Mouse (Mus musculus): ENCODE measurements around the gene Rpl23.
A peak's percentile ranks its signal among the peaks of the same experiment; 100 is the strongest.
"Not testable (repeated sequence)": the region's sequence is repeated elsewhere in the genome, so short reads cannot be mapped to it uniquely, and the experiment has no call there.

The Rpl23 gene

DNA sequence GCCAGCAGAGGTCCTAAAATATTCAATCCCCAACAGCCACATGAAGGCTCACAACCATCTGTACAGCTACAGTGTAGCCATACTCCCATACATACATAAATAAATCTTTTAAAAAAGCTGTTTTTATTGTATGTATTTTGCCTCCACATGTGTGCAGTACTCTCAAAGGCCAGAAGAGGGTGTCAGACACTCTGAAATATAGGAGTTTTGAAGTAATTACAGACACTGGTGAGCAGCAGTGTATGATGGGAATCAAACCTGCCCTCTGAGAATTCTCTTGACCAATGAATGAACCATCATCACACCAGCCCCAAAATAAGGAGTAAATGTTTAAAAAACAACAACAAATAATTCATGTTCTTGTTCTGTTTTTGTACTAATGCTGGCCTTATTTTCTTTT, 20.6 kb downstream of the Rpl23 start:
- no peak for DNase-seq

- no peak for DNase-seq
Measured at GRCm38 (mm10) chr11:97758942-97759341, 23.3 kb downstream of the Rpl23 start.

GRCm38 (mm10) chr11:97758125-97758524, 24.1 kb downstream of the Rpl23 start:
- no peak for DNase-seq

- DNase-seq = no peak
Measured at GRCm38 (mm10) chr11:97753277-97753676, 29.0 kb downstream of the Rpl23 start.

DNA sequence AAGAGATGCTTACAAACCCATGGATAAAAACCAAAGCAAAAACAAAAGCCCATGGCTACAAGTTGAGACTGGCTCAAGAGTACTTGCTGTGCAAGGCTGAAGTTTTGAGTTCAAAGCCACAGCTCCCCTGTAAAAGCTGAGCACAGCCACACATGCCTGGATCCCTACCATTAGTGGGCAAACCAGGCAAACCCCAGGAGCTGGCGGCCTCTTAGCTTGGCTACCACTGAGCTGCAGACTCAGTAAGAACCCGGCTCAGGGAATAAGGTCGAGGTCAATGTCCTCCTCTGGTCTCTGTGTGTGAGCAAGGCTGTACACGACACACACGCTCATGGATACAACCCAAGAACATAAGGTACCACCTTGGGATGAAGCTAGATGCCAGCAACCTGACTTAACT, 33.7 kb downstream of the Rpl23 start:
- DNase-seq = no peak

GRCm38 (mm10) chr11:97747773-97748172, 34.5 kb downstream of the Rpl23 start:
- DNase-seq = peak; percentile 46 to 57

DNA sequence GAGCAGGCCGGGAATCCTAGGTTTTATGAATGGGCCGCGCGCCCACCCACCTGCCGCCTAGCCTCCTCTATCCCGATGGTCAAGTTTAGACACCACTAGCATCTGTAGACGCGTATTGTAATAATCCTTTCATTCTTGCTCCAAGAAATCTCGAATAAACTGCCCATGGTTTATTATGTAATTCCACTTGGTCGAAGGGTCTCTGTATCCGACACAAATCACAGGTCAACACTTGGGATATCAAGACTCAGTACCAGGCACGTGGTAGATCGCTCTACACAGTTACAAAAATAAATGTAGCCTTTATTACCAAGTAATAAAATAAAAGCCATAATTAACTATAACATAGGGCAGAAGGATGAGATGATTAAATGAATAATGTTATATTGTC, 36.9 kb downstream of the Rpl23 start:
- DNase-seq = no peak

GRCm38 (mm10) chr11:97744718-97745330, 37.4 kb downstream of the Rpl23 start:
- DNase-seq = peak; percentile 99 to 100

DNA sequence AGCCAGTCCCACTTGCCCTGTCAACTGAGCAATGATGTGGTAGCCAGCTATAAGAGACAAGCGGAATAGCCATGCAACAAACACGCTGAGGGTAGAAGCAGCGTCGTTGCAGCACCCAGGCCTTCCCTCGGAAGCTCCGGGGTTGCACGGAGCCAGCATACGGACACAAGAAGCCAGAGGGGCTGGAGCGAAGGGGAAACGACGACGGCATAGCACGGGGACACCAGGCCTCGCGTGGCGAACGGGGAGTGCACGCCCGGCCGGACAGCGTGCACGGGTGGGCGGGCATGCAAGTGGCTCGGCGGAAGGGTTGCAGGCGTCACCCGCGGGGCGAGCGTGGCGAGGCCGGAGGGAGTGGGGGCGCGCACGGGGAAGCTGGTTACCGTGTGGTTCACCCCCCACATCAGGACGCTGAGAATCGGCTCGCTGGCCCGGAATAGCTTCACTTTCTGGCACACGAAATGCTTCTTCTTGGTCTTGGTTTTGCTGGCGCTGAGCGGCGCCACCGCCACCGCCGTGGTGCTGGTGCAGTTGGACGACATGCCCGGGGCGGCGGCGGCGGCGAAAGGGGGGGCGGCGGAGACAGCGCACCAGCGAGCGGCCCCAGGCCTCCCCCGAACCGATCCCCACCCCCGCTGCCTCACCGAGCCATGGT, 38.0 kb downstream of the Rpl23 start, which contains the start of gene Pip4k2b:
TSS of gene Pip4k2b (minus strand) at position 642 of the 655 bp plus-strand sequence.
- peak in 1 of 2 experiments; percentile 63 for DNase-seq

- DNase-seq = no peak
Measured at GRCm38 (mm10) chr11:97743423-97743822, 38.8 kb downstream of the Rpl23 start.

DNA sequence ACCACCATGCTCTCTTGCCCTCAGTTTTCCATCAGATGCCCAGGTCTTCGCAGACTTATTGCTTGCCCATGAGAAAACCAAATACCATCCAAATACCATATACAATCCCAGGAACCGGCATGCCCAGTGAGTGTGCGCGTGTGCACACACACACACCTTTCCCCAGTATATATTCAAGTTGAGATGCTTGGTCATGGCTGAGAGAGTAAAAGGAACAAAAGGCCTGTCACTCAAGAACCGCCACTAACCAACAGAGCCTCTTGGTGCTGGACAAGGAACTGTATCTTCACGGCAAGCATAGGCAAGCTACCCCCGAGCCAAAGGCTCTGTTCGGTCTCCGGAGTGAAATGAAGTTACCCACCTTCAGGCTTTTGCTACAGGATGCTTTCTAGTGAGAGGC, 39.6 kb downstream of the Rpl23 start:
- no peak for DNase-seq

DNA sequence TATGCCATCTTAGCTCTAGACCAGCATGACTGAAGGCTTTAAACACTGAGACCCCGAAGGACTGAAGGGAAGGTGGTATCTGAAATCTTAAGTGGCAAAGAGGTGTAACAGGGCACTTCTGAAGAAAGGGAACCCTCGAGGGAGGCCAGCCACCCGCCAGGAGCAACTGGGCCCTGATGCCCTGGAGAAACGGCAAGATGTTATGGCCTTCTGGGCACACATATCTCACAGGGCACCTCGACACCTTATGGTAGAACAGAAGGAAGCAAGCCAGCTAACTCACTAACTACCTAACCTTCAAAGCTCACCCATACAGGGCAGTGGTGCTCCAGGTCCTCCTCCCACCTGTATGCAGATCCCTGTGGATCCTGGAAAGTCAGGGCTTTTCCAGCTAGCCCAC, 40.1 kb downstream of the Rpl23 start:
- DNase-seq = no peak

DNA sequence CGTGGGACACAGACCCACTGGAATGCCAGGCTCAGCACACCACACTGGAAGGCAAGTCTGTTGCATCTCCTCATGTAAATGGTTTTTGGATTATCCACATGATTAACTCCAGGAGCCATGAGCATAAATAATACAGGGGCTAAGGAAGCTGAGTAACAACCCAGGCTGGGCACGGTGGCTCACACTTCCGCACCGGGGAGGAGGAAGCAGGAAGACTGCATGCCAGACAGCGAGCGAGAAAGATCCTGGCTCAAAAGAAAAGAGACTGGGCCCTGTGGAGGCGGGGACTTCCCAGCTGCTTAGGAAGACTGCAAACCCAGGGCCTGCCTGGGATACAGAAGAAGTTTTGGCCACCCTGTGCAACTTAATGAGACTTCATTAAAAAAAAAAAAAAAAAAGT, 42.0 kb downstream of the Rpl23 start:
- DNase-seq = peak; percentile 38 to 42

- no peak for DNase-seq
Measured at GRCm38 (mm10) chr11:97739155-97739554, 43.1 kb downstream of the Rpl23 start.

- DNase-seq = no peak
Measured at GRCm38 (mm10) chr11:97738703-97739102, 43.5 kb downstream of the Rpl23 start.

DNA sequence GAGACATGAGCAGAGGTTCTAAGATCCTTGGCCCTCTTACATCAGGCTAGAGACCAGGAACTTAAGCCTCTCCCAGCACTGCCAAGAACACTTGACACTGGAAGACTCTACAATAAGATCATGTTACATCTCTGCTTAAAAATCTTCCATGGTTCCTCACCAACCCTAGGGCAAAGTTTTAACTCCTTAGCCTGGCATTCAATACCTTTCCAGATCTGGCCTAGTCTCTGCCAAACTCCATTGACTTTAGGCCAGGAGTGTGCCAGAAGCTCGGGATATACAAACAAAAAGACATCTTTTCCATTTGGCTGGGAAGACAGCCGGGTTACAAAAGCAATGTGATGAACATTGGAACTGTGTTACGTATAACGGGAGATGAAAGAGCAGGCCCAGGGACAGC, 44.6 kb downstream of the Rpl23 start:
- no peak for DNase-seq

DNA sequence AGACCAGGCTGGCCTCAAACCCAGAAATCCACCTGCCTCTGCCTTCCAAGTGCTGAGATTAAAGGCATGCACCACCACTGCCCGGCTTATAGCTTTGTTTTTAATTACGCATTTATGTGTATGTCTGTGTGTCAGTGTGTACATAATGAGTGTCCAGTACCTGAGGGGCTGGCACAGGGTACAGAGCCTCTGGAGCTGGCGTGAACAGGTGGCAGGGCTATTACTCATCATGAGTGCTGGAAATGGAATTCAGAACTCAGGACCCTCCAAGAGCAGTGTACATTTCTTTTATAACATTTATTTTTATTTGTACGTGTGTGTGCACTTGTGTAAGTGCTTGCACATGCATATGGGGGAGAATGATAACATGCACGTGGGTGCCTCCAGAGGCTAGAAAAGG, 45.6 kb downstream of the Rpl23 start:
- no peak for DNase-seq

DNA sequence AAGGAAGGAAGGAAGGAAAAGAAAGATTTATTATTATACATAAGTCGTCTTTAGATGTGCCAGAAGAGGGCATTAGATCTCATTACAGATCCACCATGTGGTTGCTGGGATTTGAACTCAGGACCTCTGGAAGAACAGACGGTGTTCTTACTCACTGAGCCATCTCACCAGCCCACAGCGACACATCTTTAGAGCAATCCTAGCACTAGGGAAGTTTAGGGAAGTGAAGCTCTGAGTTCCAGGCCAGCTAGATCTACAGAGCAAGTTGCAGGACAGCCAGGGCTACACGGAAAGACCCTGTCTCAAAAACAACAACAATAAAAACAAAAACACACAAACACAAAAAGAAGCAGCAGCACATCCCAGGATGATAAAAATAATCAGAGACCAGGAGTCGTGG, 47.4 kb downstream of the Rpl23 start:
- DNase-seq = not testable (repeated sequence)

DNA sequence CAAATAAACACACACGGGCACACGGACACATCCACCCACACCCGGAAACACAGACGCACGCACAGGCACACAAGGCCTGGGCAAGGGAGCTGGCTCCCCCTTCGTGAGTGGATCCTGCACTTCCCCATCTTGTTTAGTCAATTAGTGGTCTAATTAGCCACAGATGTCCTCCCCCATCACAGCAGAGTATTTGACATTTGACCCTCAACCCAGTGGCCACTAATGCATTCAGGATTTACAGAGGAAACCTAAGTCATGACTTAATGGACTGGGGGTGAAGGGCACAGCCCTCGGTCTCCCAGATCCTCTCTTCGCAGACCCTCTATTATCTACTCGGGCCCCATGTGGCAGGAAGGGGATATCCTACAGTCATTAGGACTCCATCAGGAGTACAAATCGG, 48.5 kb downstream of the Rpl23 start:
- no peak for DNase-seq

DNA sequence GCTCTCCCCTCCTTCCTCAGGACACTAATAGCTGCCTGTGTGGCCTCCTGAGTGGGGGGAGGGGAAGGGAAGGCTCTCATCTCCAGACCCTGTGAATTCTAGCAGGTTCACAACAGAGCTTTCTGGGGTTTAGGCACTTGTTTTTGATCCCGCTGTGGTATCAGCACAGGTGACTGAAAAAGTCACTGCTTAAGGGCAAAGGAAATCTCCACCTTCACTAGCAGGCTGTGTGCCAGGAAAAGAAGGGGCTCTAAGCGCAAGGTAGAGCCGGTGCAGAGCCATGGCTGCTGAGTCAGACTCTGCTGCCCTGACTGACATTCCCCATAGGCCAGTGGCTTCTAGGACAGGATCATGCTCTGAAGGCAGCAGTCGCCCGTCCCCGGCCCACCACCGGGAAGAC, 53.5 kb downstream of the Rpl23 start:
- DNase-seq = no peak

DNA sequence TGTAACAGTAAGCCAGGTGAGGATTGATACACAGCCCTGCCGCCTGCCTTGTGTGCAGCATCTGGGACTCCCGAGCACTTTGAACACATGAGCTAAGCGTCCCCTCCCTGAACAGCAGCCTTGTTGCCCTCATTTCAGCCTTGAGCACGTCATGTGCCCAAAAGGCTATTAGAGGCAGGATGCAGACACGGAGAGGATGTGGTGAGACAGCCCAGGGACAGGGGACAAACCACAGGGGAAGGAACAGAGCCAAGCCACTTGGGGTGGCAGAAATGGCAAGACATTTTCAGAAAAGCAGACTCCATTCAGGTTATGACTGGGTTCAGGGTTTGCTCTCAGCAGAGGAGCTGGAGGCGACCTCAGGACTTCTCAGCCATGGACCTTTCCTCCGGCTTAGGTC, 53.9 kb downstream of the Rpl23 start:
- DNase-seq = peak; percentile 28 to 37
